Mouse (Mus musculus) lung, adult 2 months (tissue): Measurements from ENCODE around the gene Defb25. TPM values are rescaled to one million over a fixed set of nuclear protein-coding genes. Genes with fewer than 3 reads are reported as not detected.
A peak's percentile ranks its signal among the peaks of the same experiment; 100 is the strongest.

Experiments
- DNase-seq: peaks from one replicate; pipeline ENCODE4 v3.0.0; 2022
- H3K4me1 ChIP-seq: fragments of 200-500 bp; 2 replicates; pipeline ENCODE4 v1.6.1; 2011; ENCODE audit warnings: low read length; ENCODE audit not compliant: control insufficient read depth, insufficient read depth
- H3K4me3 ChIP-seq: fragments of 200-500 bp; replicated peaks from 2 replicates; pipeline ENCODE3; 2011; ENCODE audit warnings: low read depth, mild to moderate bottlenecking, control low read depth, low read length; ENCODE audit errors: extremely low read depth
- CTCF ChIP-seq: fragments of 200-500 bp; IDR thresholded peaks from 2 replicates; pipeline ENCODE4 v1.5.1; 2011; ENCODE audit warnings: mild to moderate bottlenecking, low read length, control low read depth; ENCODE audit not compliant: insufficient read depth
- POLR2A ChIP-seq: fragments of 200-500 bp; IDR thresholded peaks from 2 replicates; pipeline ENCODE4 v1.6.1; 2011; ENCODE audit warnings: low read depth, mild to moderate bottlenecking, control low read depth, low read length, borderline replicate concordance; ENCODE audit errors: extremely low read depth
- WGBS: fragments of 180-500 bp; shearing (Covaris S2); methylation state at CpG from one replicate; pipeline ENCODE4 v1.1.7; 2018; 5-methylcytosine and 5-hydroxymethylcytosine counted together
- polyA plus RNA-seq: library from polyadenylated mRNA; depleted of rRNA; stranded (reverse); fragments of >200 nt; gene quantifications from 2 replicates; pipeline ENCODE4 v1.2.3, GENCODE M21; 2012

Gene Defb25
- polyA plus RNA-seq, 1 experiment: 1.1 TPM

DNA sequence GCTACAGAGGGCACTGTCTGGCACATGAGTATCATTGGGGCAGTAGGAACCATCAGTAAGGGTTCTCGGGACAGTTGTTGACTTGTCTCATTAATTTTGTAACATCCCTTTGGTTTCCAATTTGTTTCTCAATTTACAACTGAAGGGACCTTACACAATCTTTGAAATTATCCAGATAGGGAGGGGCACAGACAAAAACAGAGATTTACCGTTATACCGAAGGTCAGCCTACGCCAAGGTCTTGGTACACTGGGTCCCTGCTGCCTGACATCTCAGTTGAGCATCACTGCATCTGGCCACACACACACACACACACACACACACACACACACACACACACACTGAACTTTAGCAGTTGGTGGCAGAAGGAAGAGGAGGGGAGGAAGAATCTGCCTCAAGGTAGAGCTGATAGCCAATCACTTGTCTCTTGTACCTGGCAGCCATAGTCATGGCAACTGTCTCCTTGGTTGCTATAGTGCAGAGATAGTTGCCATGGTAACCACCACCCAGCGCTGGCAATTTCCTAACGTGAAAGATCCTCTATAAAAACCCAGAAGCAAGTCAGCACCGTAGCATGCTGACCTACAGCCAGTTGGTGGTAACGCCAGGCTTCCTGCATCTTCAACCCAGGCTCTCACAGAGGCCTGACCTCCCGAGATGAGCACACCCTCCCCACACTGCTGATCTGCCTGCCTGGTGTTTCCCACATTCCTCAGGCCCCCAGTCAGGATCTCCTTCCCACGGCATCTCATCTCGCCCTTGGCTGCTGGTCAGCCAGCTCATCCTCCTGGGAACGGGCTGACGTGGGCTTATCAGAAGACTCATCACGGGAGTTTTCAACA, 31.2 kb upstream of the Defb25 start:
- no peak for DNase-seq
- Histone ChIP-seq H3K4me1 (no peaks in the 10 kb centered on the region), H3K4me3 (no peak overlapping the region)
- 35% methylated on average over 14 of the region's 14 CpGs for WGBS
- TF ChIP-seq CTCF (no peak), POLR2A (no peak)

DNA sequence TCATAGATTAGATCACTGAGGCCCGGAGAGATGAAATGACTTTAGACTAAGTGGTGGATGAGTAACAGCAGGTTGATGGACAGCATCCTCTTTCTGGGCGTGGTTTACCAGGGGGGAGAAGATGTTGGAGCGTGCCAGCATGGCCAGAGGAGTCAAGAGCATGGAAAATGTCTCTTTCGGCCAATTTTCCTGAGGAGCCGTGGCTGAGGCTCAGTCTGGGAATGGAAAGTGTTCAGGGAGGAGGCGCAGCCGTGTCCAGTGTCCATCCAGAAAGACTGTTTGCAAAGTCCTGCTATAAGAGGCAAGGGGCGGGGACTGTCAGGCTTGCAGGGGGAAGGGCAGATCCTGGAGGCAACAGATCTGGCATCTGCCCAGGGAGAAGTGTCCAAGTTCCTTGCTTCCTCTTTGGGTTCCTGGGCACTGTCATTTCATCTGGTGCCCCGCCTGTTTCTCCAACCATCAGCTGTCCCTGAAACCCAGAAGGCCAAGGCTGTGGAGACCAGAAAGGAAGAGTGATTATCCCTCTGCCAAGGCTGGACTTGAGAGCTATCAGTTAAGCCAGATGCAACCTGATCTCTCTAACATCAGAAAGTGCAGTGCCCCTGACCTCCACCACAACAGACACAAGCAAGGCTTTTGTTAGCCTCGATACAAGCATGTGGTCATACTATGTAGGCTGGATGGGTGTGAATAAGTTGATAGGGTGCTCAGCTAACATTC, 30.2 kb upstream of the Defb25 start:
- H3K4me3 ChIP-seq: no peak overlapping the region
- TF ChIP-seq CTCF (no peak), POLR2A (no peak)
- H3K4me1 ChIP-seq: no peaks in the 10 kb centered on the region
- peak; percentile 35 for DNase-seq
- 35% methylated on average over 10 of the region's 10 CpGs for WGBS

DNA sequence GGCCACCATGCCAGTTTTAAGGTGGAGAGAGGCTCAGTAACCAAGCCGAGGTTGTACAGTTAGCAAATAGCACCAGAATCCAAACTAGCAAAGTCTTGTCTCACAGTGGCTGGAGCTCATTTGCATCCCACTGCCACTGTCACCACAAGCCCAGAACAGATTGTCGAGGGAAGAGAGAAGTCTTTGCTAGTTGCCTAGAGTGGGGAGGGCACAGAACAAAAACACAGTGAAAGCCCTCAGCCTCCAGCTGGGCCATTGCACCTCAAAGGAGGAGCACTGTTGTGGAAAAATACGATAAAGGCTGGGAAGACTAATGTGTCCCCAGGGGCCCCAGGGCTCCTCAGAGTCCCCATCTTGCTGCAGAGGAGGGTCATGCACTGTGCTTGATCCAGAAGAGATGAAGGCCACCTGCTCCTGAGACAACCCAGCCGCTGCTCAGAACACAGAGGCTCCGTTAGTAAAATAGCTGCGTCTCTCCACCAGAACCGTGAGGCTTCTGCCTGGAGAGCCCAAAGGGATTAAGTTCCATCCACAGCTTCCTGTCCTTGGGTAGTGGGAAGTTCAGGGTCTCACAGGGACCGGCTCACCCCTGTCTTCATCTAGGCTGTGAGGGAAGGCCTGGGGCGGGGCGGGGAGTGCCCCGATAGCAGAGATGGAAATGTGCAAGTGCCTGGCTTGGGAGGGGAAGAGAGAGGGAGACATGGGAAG, 16.7 kb upstream of the Defb25 start:
- WGBS: 33% methylated on average over 11 of the region's 11 CpGs
- TF ChIP-seq CTCF: no peak
- TF ChIP-seq POLR2A: no peak
- no peak for DNase-seq
- Histone ChIP-seq H3K4me3 (no peak overlapping the region), H3K4me1 (no peaks in the 10 kb centered on the region)

DNA sequence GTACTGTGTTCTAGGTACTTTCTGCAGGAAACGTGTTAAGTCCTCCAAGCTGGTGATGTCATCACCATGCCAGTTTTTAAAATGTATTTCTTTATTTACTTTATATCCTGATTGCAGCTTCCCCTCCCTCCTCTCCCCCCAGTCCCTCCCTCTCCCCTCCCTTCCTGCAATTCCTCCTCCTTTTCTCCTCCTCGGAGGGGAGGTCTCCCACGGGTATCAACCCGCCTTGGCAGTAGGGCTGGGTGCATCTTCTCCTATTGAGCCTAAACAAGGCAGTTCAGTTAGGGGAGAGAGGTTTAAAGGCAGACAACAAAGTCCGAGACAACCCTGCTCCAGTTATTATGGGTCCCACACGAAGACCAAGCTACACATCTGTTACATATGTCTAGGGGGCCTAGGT, 16.0 kb upstream of the Defb25 start:
- TF ChIP-seq CTCF (no peak), POLR2A (no peak)
- no peak for DNase-seq
- WGBS: 50% methylated on average over 6 of the region's 6 CpGs
- H3K4me1 ChIP-seq: no peaks in the 10 kb centered on the region
- no peak overlapping the region for H3K4me3 ChIP-seq

DNA sequence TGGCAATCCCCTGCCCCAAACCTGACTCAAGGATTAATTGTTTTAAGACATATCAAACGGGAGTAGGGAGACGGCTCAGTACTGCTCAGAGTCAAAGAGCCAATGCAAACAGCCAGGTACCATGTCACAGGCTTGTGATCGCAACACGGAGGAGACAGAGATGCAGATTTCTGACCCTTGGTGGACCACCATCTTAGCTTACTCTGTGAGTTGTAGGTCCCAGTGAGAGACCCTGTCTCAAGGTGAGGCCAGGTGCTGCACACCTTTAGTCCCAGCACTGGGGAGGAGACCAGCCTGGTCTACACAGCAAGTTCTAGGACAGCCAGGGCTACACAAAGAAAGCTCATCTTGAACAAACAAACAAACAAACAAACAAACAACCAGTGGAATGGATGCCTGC, 14.5 kb upstream of the Defb25 start:
- 80% methylated on average over 4 of the region's 4 CpGs for WGBS
- DNase-seq: no peak
- no peak overlapping the region for H3K4me3 ChIP-seq
- H3K4me1 ChIP-seq: 0 out of 2 replicates have a peak, but pooled peaks cover 3% of the 10 kb centered on the region
- TF ChIP-seq CTCF (no peak), POLR2A (no peak)

DNA sequence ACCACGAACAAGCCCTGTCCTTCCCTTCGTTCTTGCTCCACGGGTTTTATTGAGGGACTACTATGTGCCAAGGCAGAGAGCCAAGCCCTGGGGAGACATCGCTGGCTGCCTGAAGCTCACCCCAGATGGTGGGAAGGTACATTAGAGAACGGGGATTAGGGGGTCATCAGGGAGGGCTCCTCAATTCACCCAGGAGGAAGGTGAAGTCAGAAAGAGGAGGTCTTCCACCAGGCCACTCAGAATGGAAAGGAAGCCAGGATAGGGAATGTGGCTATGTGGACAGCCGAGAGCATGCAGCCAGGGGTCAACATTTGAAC, 14.1 kb upstream of the Defb25 start:
- WGBS: 53% methylated on average over 6 of the region's 6 CpGs
- TF ChIP-seq POLR2A (no peak), CTCF (no peak)
- no peak overlapping the region for H3K4me3 ChIP-seq
- DNase-seq: no peak
- 0 out of 2 replicates have a peak, but pooled peaks cover 3% of the 10 kb centered on the region for H3K4me1 ChIP-seq

DNA sequence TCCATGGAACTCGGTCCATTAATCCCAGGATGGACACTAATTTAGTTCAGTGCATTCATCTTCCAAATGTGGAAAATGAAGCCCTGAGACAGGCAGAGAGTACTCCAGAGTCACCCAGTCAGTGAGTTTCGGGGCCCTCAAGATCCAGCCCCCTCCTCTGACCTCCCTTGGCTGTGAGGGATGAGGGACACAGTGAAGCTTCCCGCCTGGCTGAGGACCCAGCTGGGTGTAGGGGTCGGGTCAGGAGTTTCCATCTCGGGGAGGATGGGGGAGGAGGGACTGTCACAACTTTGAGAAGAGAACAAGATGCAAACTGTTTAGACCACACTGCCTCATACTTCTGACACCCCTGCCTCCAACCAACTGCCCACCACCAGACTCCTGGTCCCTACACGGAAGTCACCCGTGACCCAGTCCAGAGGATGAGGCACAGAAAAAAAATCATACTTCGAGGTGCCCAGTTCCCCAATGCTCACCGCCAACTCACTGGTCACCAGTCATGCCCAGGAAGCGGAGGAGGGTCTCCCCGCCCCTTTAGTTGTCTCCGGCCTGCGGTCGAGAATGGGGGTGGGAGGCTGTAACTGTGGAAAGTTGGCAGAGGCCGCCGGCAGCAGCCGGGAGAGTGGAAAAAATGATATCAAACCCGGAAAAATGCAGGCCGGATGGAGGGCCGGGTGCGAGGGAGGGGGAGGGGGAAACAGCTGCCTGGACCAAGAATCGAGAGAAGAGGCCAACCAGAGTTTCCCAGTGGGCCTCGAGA, 13.6 kb upstream of the Defb25 start:
- TF ChIP-seq CTCF (no peak), POLR2A (no peak)
- WGBS: 34% methylated on average over 23 of the region's 23 CpGs
- Histone ChIP-seq H3K4me1 (0 out of 2 replicates have a peak, but pooled peaks cover 3% of the 10 kb centered on the region), H3K4me3 (no peak overlapping the region)
- DNase-seq: peak; percentile 44

DNA sequence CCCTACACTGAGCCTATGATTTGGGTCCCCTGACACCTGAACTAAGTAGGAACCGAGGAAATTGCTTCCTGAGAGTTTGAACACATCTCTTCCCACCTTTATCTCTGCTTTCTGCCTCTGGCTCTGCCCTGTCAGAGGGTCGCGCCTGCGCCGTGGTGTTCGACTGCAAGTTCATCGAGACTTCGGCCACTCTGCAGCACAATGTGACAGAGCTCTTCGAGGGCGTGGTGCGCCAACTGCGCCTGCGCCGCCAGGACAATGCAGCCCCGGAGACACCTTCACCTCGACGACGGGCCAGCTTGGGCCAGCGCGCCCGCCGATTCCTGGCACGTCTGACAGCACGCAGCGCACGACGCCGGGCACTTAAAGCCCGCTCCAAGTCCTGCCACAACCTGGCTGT, 11.5 kb upstream of the Defb25 start:
- WGBS: 68% methylated on average over 29 of the region's 29 CpGs
- H3K4me3 ChIP-seq: no peak overlapping the region
- no peak for TF ChIP-seq CTCF
- no peak for TF ChIP-seq POLR2A
- no peak for DNase-seq
- 0 out of 2 replicates have a peak, but pooled peaks cover 3% of the 10 kb centered on the region for H3K4me1 ChIP-seq

DNA sequence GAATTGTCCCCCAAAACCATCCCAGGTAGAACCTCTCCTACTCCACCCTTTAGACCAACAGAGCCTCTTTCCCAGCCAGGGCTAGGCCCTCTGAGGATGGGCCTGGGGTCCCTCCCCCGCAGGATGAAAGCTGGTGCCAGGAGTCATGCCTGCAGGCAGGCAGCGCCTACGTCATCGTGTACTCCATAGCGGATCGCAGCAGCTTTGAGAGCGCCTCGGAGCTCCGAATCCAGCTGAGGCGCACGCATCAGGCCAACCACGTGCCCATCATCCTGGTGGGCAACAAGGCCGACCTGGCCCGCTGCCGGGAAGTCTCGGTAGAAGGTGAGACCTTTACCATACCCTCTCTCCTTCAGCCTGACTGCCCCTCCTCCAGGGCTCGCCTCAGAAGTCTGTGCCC, 10.5 kb upstream of the Defb25 start:
- Histone ChIP-seq H3K4me3 (no peak overlapping the region), H3K4me1 (0 out of 2 replicates have a peak, but pooled peaks cover 3% of the 10 kb centered on the region)
- WGBS: 25% methylated on average over 17 of the region's 17 CpGs
- no peak for TF ChIP-seq POLR2A
- TF ChIP-seq CTCF: no peak
- DNase-seq: no peak
